Mouse (Mus musculus) effector memory CD4-positive, alpha-beta T cell, adult 7 months (primary cell): ENCODE results near the gene Lhx3. TPM values are rescaled to one million over a fixed set of nuclear protein-coding genes. Genes with fewer than 3 reads are reported as not detected.

Source experiments
- polyA plus RNA-seq: library from polyadenylated mRNA; unstranded; fragments of 100-300 nt; shearing (Covaris generic); gene quantifications from one replicate; pipeline ENCODE4 v1.2.1, GENCODE M21; 2017

The Lhx3 gene
- not detected for polyA plus RNA-seq

DNA sequence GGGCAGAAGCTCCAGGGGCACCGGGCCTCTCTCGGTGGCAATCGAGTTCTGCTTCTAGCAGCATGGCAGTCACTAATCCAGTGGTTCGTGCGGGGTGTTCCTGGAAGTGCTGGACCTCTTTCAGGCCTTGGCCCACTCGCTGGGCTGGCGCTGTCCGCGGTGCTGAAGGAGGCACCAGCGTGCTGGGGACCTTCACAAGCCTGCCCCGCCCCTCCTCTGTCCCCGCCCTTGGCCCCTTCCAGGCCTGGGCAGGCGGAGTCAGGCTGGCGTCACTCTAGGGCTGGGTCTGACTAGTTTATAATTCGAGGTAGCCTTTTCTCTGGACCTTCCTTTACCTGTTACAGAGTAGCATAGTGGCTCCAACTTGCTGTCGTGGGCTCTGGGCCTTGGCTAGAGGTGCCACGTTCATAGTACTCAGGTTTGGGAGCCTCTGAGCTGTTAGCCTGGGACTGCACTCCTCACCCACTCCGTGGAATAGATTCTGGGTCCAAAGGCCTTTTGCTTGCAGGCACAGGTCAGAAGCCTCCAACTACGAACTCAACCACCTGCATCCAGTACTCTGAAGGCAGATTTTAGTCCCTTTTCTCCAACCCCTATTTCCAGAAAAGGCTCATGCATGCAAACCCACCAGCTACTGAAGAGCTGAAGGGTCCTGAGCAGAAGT is at the start of gene Lhx3:
Lhx3 (minus strand) TSS at position 164 of the 664 bp plus-strand sequence.

DNA sequence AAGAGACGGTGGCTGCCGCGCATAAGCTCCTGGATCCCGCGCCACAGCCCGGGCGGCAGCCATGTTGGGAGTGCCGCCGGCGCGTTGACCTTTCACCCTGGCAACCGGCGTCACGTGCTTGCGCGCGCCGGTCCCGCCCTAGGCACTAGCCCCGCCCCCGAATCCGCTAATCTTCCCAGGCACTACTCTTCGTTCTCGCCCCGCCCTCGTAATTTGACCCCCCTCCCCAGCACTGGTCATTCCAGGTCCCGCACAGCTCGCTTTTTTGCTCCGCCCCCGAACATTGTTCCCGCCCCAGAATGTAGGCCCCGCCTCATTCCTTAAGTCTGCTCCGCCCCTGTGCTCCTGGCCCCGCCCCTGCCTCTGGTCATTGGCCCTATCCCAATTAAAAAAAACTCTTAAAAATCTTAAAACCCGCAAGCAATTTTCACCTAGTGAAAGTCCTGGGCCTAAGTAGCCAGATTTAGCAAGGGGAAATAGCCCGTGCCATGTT is 29.2 kb upstream of the Lhx3 start, which contains the start of gene Qsox2:
Qsox2 (minus strand) TSS at position 236 of the 493 bp plus-strand sequence.

Other genes starting within 250 kb of the Lhx3 start
- 16.7 TPM for gene Camsap1, start 225.0 kb downstream of the Lhx3 start, polyA plus RNA-seq
- gene Ubac1, start 186.5 kb downstream of the Lhx3 start, polyA plus RNA-seq = 56.5 TPM
- gene Nacc2, start 85.1 kb downstream of the Lhx3 start, polyA plus RNA-seq = 2.2 TPM
- 6.6 TPM for gene Qsox2, start 29.2 kb upstream of the Lhx3 start, polyA plus RNA-seq
- 0.13 TPM for gene Ccdc187, start 86.3 kb upstream of the Lhx3 start, polyA plus RNA-seq
- 20.0 TPM for gene Gpsm1, start 107.2 kb upstream of the Lhx3 start, polyA plus RNA-seq
- gene Dnlz, start 143.8 kb upstream of the Lhx3 start, polyA plus RNA-seq = 11.0 TPM
- gene Card9, start 152.6 kb upstream of the Lhx3 start, polyA plus RNA-seq = not detected
- 44.1 TPM for gene Snapc4, start 172.4 kb upstream of the Lhx3 start, polyA plus RNA-seq
- 145 TPM for gene Entr1, start 181.0 kb upstream of the Lhx3 start, polyA plus RNA-seq
- 70.4 TPM for gene Pmpca, start 181.1 kb upstream of the Lhx3 start, polyA plus RNA-seq
- 28.9 TPM for gene Inpp5e, start 200.9 kb upstream of the Lhx3 start, polyA plus RNA-seq
- gene Sec16a, start 236.9 kb upstream of the Lhx3 start, polyA plus RNA-seq = 39.8 TPM